Mouse (Mus musculus) cortical plate, adult 2 months (tissue): ENCODE results near the gene Csnk1d.
A peak's percentile ranks its signal among the peaks of the same experiment; 100 is the strongest.

Source experiments
- CTCF ChIP-seq: fragments of 200-500 bp; IDR thresholded peaks from 2 replicates; pipeline ENCODE4 v1.5.1; 2011; ENCODE audit warnings: mild to moderate bottlenecking, control low read depth, low read length; ENCODE audit not compliant: insufficient read depth; ENCODE audit errors: extremely low read depth
- POLR2A ChIP-seq: fragments of 200-500 bp; IDR thresholded peaks from 2 replicates; pipeline ENCODE4 v1.6.1; 2011; ENCODE audit warnings: mild to moderate bottlenecking, low read length, control low read depth; ENCODE audit not compliant: insufficient read depth; ENCODE audit errors: extremely low read depth

DNA sequence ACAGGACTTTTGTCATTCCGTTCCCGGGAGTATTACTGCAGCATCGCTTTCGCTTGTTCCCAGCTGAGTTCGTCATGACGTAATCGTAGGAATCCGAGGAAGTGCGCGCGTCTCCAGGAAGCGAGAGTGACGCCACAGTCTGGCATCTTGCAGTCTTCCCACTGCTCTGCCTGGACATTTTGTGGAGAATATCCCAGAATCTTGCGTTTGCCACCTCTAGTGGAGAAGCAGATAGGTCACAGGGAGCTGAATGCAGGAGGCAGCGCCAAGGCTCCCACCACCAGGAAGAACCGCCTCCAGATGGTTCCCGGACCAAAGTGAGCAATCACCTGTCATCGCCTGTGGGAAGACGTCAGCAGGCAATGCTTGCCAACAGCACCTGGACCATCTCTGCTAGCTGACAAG, 23.8 kb upstream of the Csnk1d start:
- no peak for TF ChIP-seq CTCF
- TF ChIP-seq POLR2A = 0 out of 2 replicates have a peak, but pooled peaks have one; percentile 31
